Mouse (Mus musculus): ENCODE data around the gene Tfpt. TPM values are rescaled to one million over a fixed set of nuclear protein-coding genes. Genes with fewer than 3 reads are reported as not detected.
A peak's percentile ranks its signal among the peaks of the same experiment; 100 is the strongest.

Gene Tfpt
- polyA plus RNA-seq, 1 experiment from 2014 or later = 8.8 TPM

DNA sequence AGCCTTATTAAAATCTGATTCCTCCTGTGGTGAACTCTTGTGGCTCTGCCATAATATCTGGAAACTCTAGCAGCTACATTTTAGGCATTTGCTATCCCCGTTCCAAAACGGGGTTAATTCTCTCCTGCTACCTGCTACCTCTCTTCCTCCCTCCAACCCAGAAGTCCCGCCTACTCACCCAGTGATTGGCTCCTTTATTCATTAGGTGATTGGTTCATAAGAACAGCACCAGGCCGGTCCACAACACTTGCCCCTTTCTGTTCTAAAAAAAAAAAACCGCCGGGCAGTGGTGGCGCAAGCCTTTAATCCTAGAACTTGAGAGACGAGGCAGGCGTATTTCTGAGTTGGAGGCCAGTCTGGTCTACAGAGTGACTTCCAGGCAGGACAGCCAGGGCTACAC, 34.6 kb downstream of the Tfpt start:
- Histone ChIP-seq H3K36me3 (replicated peaks; ENCODE audit: insufficient read depth, low read length) (no peaks in the 10 kb centered on the region), H3K9ac (replicated peaks) (no peak overlapping the region), H3K4me1 (ENCODE audit: insufficient read depth) (no peaks in the 10 kb centered on the region), H3K9me3 (ENCODE audit: low read length) (no peaks in the 10 kb centered on the region), H3K27ac (ENCODE audit: low read depth) (no peak overlapping the region), H3K4me3 (ENCODE audit: low read depth, low read length) (peak overlapping the region; percentile 2; the same call in 1 of the 2 replicates), H3K27me3 (ENCODE audit: insufficient read depth, low read length) (no peaks in the 10 kb centered on the region), H3K4me2 (ENCODE audit: low read depth, low read length) (peak overlapping the region; percentile 31; the same call in 1 of the 2 replicates)
- ATAC-seq (peak; percentile 88), DNase-seq (peak; percentile 24)
- TF ChIP-seq CTCF (IDR thresholded peaks at IDR 0.05; ENCODE audit: low read depth) = no peak
- TF ChIP-seq EP300 (IDR thresholded peaks at IDR 0.05; ENCODE audit: low read depth) = no peak
- 10% methylated on average over 9 of the region's 9 CpGs for WGBS (ENCODE audit: insufficient replicate concordance)

DNA sequence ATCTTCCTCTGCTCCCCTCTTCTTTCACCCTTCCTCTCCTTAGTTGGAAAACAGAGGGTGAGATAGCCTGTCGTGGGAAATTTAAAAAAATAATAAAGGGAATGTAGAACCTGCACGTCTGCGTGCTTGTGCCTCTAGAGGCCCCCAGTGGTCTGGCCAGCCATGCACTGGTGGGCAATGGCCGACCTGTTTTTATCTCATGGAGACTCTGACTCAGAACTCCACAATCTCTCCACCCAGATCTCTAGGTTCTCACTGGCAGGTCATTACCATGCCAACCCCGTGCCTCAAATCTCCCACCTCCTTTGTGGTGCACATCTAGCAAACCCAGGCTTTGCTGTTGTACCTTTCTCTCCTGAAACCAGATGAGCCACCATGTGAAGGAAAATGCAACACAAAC, 35.0 kb downstream of the Tfpt start:
- Histone ChIP-seq H3K4me1 (ENCODE audit: insufficient read depth) (no peaks in the 10 kb centered on the region), H3K27me3 (ENCODE audit: insufficient read depth, low read length) (no peaks in the 10 kb centered on the region), H3K9ac (replicated peaks) (no peak overlapping the region), H3K9me3 (ENCODE audit: low read length) (no peaks in the 10 kb centered on the region), H3K36me3 (replicated peaks; ENCODE audit: insufficient read depth, low read length) (no peaks in the 10 kb centered on the region), H3K27ac (ENCODE audit: low read depth) (no peak overlapping the region), H3K4me2 (ENCODE audit: low read depth, low read length) (peak overlapping the region; percentile 31; the same call in 1 of the 2 replicates), H3K4me3 (ENCODE audit: low read depth, low read length) (peak overlapping the region; percentile 2; the same call in 1 of the 2 replicates)
- peak; percentile 56 for ATAC-seq
- DNase-seq = no peak
- TF ChIP-seq CTCF (IDR thresholded peaks at IDR 0.05; ENCODE audit: low read depth) (no peak), EP300 (IDR thresholded peaks at IDR 0.05; ENCODE audit: low read depth) (no peak)
- 16% methylated on average over 5 of the region's 5 CpGs for WGBS (ENCODE audit: insufficient replicate concordance)

DNA sequence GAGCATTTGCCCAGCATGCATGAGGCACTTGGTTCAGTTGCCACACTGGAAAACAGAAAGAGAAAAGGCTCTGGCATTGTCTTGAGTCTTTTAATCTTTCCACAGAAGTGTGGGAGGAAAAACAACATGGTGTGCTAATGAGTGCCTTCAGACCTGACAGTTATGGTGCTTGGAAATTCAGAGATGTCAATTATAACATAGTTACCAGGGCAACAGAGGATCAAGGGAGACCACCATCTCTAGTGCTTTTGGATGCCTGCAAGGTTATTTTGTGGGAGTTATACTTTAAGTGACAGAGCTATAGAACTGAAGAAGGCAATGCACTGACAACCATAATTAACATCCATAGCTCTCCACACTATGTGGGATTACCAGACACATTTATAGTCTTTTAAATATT, 35.9 kb downstream of the Tfpt start:
- Histone ChIP-seq H3K4me3 (ENCODE audit: low read depth, low read length) (no peak overlapping the region), H3K27ac (ENCODE audit: low read depth) (no peak overlapping the region), H3K27me3 (ENCODE audit: insufficient read depth, low read length) (no peaks in the 10 kb centered on the region), H3K4me2 (ENCODE audit: low read depth, low read length) (no peak overlapping the region), H3K36me3 (replicated peaks; ENCODE audit: insufficient read depth, low read length) (no peaks in the 10 kb centered on the region), H3K9ac (replicated peaks) (no peak overlapping the region), H3K4me1 (ENCODE audit: insufficient read depth) (no peaks in the 10 kb centered on the region), H3K9me3 (ENCODE audit: low read length) (no peaks in the 10 kb centered on the region)
- TF ChIP-seq CTCF (IDR thresholded peaks at IDR 0.05; ENCODE audit: low read depth) (no peak), EP300 (IDR thresholded peaks at IDR 0.05; ENCODE audit: low read depth) (no peak)
- DNase-seq (no peak), ATAC-seq (no peak)

DNA sequence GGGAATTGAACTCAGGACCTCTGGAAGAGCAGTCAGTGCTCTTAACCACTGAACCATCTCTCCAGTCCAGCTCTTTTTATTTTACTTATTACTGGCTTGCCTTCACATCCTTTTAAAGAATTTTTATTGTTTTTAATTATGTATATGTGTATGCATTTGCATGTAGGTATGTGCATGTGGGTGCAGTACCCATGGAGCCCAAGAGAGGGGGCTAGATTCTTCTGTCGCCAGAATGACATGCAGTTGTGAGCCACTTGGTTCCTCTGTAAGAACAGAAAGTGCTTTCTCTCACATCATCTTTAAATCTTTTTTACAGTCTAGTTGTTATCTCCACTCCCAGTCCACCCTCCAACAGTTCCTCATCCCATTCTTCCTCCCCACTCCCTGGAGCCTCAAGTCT, 38.2 kb downstream of the Tfpt start:
- H3K4me2 ChIP-seq (ENCODE audit: low read depth, low read length) = no peak overlapping the region
- no peak overlapping the region for H3K9ac ChIP-seq (replicated peaks)
- 66% methylated on average over 1 of the region's 1 CpGs for WGBS (ENCODE audit: insufficient replicate concordance)
- DNase-seq (no peak), ATAC-seq (no peak)
- no peaks in the 10 kb centered on the region for H3K9me3 ChIP-seq (ENCODE audit: low read length)
- no peak overlapping the region for H3K27ac ChIP-seq (ENCODE audit: low read depth)
- no peaks in the 10 kb centered on the region for H3K4me1 ChIP-seq (ENCODE audit: insufficient read depth)
- no peaks in the 10 kb centered on the region for H3K27me3 ChIP-seq (ENCODE audit: insufficient read depth, low read length)
- no peaks in the 10 kb centered on the region for H3K36me3 ChIP-seq (replicated peaks; ENCODE audit: insufficient read depth, low read length)
- no peak for TF ChIP-seq EP300 (IDR thresholded peaks at IDR 0.05; ENCODE audit: low read depth)
- TF ChIP-seq CTCF (IDR thresholded peaks at IDR 0.05; ENCODE audit: low read depth) = 0 out of 2 replicates have a peak, but pooled peaks have one; percentile 19
- H3K4me3 ChIP-seq (ENCODE audit: low read depth, low read length) = no peak overlapping the region

DNA sequence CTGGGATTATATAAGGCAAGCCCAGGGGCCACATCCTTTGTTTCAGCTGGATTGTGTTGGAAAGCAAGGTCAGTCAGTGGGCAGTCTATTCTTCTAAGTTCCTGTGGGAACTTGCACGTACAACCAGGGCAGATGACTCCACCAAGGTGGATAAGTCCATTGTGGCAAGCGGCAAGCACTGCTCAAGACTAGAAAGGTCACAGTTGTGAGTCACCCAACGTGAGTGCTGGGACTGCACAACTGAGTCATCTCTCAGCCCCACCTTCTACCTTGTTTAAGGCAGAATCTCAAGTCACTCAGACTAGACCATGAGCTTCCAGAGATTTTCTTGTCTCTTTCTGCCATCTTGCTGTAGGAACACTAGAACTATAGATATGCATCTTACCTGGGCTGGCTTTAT, 39.2 kb downstream of the Tfpt start:
- TF ChIP-seq EP300 (IDR thresholded peaks at IDR 0.05; ENCODE audit: low read depth) (no peak), CTCF (IDR thresholded peaks at IDR 0.05; ENCODE audit: low read depth) (no peak)
- Histone ChIP-seq H3K27ac (ENCODE audit: low read depth) (no peak overlapping the region), H3K4me2 (ENCODE audit: low read depth, low read length) (no peak overlapping the region), H3K27me3 (ENCODE audit: insufficient read depth, low read length) (no peaks in the 10 kb centered on the region), H3K9ac (replicated peaks) (no peak overlapping the region), H3K4me3 (ENCODE audit: low read depth, low read length) (no peak overlapping the region), H3K36me3 (replicated peaks; ENCODE audit: insufficient read depth, low read length) (no peaks in the 10 kb centered on the region), H3K9me3 (ENCODE audit: low read length) (no peaks in the 10 kb centered on the region), H3K4me1 (ENCODE audit: insufficient read depth) (no peaks in the 10 kb centered on the region)
- ATAC-seq = no peak
- WGBS (ENCODE audit: insufficient replicate concordance) = 67% methylated on average over 3 of the region's 3 CpGs
- DNase-seq = no peak

DNA sequence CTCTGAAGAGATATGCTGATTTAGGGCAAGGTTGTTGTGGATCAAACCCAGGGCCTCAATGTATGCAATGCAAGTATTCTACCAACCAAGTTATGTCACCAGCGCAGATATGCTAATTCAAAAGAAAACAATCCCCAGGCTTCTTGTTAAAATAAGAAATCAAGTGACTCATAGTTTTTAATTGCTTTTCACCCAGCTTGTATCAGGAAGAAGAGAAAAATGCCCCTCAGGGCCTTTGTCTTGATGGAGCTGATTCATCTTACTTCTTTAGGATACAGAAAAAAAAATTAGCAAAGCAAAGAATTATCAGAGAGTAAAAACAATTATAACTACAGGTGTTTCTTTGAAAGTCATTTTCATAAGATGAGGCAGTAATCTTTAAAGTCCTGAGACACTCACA, 42.4 kb downstream of the Tfpt start:
- no peak for TF ChIP-seq EP300 (IDR thresholded peaks at IDR 0.05; ENCODE audit: low read depth)
- TF ChIP-seq CTCF (IDR thresholded peaks at IDR 0.05; ENCODE audit: low read depth) = no peak
- 64% methylated on average over 1 of the region's 1 CpGs for WGBS (ENCODE audit: insufficient replicate concordance)

DNA sequence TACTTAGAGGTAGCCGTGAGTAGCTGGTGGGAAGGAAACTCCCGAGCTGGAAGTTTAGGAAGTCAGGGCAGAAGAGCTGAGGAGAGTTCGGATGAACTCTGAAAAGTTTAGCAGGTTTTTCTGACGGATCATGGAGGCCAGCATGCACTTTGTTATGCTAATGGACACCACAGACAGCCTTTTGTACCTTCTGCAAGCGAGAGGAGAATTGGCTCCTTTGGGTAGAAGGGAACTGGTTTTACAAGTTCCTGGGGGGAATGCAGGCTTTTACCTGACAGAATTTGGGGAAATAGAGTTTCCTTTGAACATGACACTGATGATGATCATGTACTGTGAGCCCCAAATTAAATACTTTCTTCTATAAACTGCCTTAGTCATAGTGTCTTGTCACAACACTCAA, 43.5 kb downstream of the Tfpt start:
- ATAC-seq (no peak), DNase-seq (no peak)
- no peak overlapping the region for H3K9ac ChIP-seq (replicated peaks)
- H3K4me3 ChIP-seq (ENCODE audit: low read depth, low read length) = no peak overlapping the region
- no peak for TF ChIP-seq CTCF (IDR thresholded peaks at IDR 0.05; ENCODE audit: low read depth)
- no peak for TF ChIP-seq EP300 (IDR thresholded peaks at IDR 0.05; ENCODE audit: low read depth)
- no peak overlapping the region for H3K4me2 ChIP-seq (ENCODE audit: low read depth, low read length)
- 14% methylated on average over 5 of the region's 5 CpGs for whole genome bisulfite sequencing (ENCODE audit: insufficient replicate concordance)
- H3K27ac ChIP-seq (ENCODE audit: low read depth) = no peak overlapping the region
- no peaks in the 10 kb centered on the region for H3K9me3 ChIP-seq (ENCODE audit: low read length)
- H3K4me1 ChIP-seq (ENCODE audit: insufficient read depth) = no peaks in the 10 kb centered on the region
- H3K27me3 ChIP-seq (ENCODE audit: insufficient read depth, low read length) = no peaks in the 10 kb centered on the region
- no peaks in the 10 kb centered on the region for H3K36me3 ChIP-seq (replicated peaks; ENCODE audit: insufficient read depth, low read length)

More for the DNA sequence above, 42.4 kb downstream of the Tfpt start:
- Histone ChIP-seq H3K9ac (replicated peaks) (no peak overlapping the region), H3K27ac (ENCODE audit: low read depth) (no peak overlapping the region), H3K36me3 (replicated peaks; ENCODE audit: insufficient read depth, low read length) (no peaks in the 10 kb centered on the region), H3K4me3 (ENCODE audit: low read depth, low read length) (no peak overlapping the region), H3K9me3 (ENCODE audit: low read length) (no peaks in the 10 kb centered on the region), H3K4me2 (ENCODE audit: low read depth, low read length) (no peak overlapping the region), H3K4me1 (ENCODE audit: insufficient read depth) (no peaks in the 10 kb centered on the region), H3K27me3 (ENCODE audit: insufficient read depth, low read length) (no peaks in the 10 kb centered on the region)
- no peak for ATAC-seq
- DNase-seq = no peak

All from liver, postnatal 0 days (tissue).